Mouse (Mus musculus) thymus, postnatal 4 days (tissue): ENCODE data around the gene Ate1.
"Not testable (repeated sequence)": the region's sequence is repeated elsewhere in the genome, so short reads cannot be mapped to it uniquely, and the experiment has no call there.

Experiments used
- DNase-seq: peaks from one replicate; pipeline ENCODE4 v3.0.0; 2021

Gene Ate1

GRCm38 (mm10) chr7:130520049-130520425, at the start of gene Ate1:
Gene Ate1 (minus strand): TSS chr7:130520369.
- no peak for DNase-seq

- no peak for DNase-seq
These were observed 48.7 kb upstream of the Ate1 start for GRCm38 (mm10) chr7:130568783-130569436.

GRCm38 (mm10) chr7:130564596-130564995, 44.4 kb upstream of the Ate1 start:
- no peak for DNase-seq

- no peak for DNase-seq
These were observed 43.7 kb upstream of the Ate1 start for GRCm38 (mm10) chr7:130563880-130564279.

GRCm38 (mm10) chr7:130563276-130563675, 43.1 kb upstream of the Ate1 start:
- DNase-seq: no peak

- DNase-seq: no peak
These were observed 40.8 kb upstream of the Ate1 start for GRCm38 (mm10) chr7:130560933-130561332.

GRCm38 (mm10) chr7:130558592-130558991, 38.4 kb upstream of the Ate1 start:
- no peak for DNase-seq

GRCm38 (mm10) chr7:130555597-130555996, 35.4 kb upstream of the Ate1 start:
- DNase-seq: no peak

- DNase-seq: no peak
These were observed 33.2 kb upstream of the Ate1 start for GRCm38 (mm10) chr7:130553321-130553720.

- DNase-seq: no peak
These were observed 32.6 kb upstream of the Ate1 start for GRCm38 (mm10) chr7:130552780-130553179.

GRCm38 (mm10) chr7:130547635-130548175, 27.5 kb upstream of the Ate1 start:
- no peak for DNase-seq

GRCm38 (mm10) chr7:130546791-130547484, 26.8 kb upstream of the Ate1 start:
- peak; percentile 96 for DNase-seq

- DNase-seq: no peak
These were observed 26.2 kb upstream of the Ate1 start for GRCm38 (mm10) chr7:130546421-130546790.

- DNase-seq: no peak
These were observed 25.7 kb upstream of the Ate1 start for GRCm38 (mm10) chr7:130545893-130546292.

GRCm38 (mm10) chr7:130545401-130545800, 25.2 kb upstream of the Ate1 start:
- DNase-seq: no peak

- no peak for DNase-seq
These were observed 23.0 kb upstream of the Ate1 start for GRCm38 (mm10) chr7:130543181-130543580.

GRCm38 (mm10) chr7:130540176-130540575, 20.0 kb upstream of the Ate1 start:
- no peak for DNase-seq

- DNase-seq: no peak
These were observed 16.9 kb upstream of the Ate1 start for GRCm38 (mm10) chr7:130537068-130537467.

- no peak for DNase-seq
These were observed 15.0 kb upstream of the Ate1 start for GRCm38 (mm10) chr7:130535174-130535573.

- peak; percentile 88 for DNase-seq
These were observed 13.4 kb upstream of the Ate1 start for GRCm38 (mm10) chr7:130533316-130534260.

- not testable (repeated sequence) for DNase-seq
These were observed 11.0 kb upstream of the Ate1 start for GRCm38 (mm10) chr7:130531138-130531537.

GRCm38 (mm10) chr7:130527306-130527705, 7.1 kb upstream of the Ate1 start:
- DNase-seq: no peak

GRCm38 (mm10) chr7:130523451-130523850, 3.3 kb upstream of the Ate1 start:
- no peak for DNase-seq
